Mouse (Mus musculus): ENCODE measurements at regions not wholly inside any gene's neighbourhood (a gene's known extent, or its start where the extent isn't known, plus 50 kb on each side); places are given as distances from the start of the nearest gene placed in this dataset.

DNA sequence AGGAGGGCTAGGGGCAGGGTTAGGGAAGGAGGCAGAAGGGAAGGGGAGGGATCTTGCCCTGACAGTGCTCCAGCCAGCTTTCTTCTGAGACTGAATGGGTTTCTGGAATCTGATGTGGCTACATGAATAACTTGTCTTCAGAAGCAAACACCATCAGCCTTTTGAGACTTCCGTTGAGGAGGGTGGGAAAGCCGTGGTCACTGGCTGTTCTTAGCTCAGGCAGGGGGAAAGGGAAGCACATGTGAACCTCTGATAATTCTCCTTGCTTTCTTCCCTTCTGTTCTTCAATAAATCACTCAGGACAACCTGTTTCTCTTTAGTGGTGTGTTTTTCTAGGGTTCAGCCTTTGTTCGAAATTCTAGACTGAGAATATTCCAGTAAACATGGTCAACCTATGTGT lies 148.9 kb downstream of the Bcl11a start:
- no peak overlapping the region for H3K4me3 ChIP-seq (replicated peaks)
- H3K9ac ChIP-seq: no peak overlapping the region
- no peaks in the 10 kb centered on the region for H3K9me3 ChIP-seq (replicated peaks)
- no peaks in the 10 kb centered on the region for H3K36me3 ChIP-seq
- 27% methylated on average over 3 of the region's 3 CpGs for WGBS (ENCODE audit: insufficient replicate concordance)
- H3K27ac ChIP-seq: no peak overlapping the region
- peaks cover 5% of the 10 kb centered on the region; the same call in 1 of the 2 replicates for H3K27me3 ChIP-seq
- no peak overlapping the region for H3K4me2 ChIP-seq
- DNase-seq (no peak), ATAC-seq (ENCODE audit: low read depth) (no peak)
- peaks cover 6% of the 10 kb centered on the region for H3K4me1 ChIP-seq (replicated peaks)

DNA sequence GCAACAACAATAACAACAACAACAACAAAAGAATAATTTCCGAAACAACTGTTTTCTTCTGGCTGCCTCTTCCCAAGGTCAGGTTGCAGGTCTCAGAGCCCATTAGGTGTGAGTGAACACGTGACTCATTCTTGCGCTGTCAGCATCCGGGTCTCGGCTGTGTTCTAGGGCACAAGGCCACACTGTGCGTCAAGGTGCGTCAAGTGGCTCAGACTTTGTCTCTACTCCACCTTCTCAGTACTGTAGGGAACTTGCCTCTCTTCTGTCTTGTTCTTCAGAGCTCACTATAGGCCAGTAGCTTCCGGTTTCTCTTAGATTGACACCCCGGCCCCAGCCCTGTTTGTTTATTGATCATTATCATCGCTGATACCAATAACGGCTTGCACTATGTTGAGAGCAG lies 155.5 kb downstream of the Bcl11a start:
- Histone ChIP-seq H3K27me3 (no peaks in the 10 kb centered on the region), H3K9ac (no peak overlapping the region), H3K4me3 (replicated peaks) (no peak overlapping the region), H3K4me2 (no peak overlapping the region), H3K9me3 (replicated peaks) (no peaks in the 10 kb centered on the region), H3K36me3 (no peaks in the 10 kb centered on the region), H3K27ac (no peak overlapping the region), H3K4me1 (replicated peaks) (no peaks in the 10 kb centered on the region)
- no peak for ATAC-seq (ENCODE audit: low read depth)
- no peak for DNase-seq
- WGBS (ENCODE audit: insufficient replicate concordance): 64% methylated on average over 11 of the region's 11 CpGs

DNA sequence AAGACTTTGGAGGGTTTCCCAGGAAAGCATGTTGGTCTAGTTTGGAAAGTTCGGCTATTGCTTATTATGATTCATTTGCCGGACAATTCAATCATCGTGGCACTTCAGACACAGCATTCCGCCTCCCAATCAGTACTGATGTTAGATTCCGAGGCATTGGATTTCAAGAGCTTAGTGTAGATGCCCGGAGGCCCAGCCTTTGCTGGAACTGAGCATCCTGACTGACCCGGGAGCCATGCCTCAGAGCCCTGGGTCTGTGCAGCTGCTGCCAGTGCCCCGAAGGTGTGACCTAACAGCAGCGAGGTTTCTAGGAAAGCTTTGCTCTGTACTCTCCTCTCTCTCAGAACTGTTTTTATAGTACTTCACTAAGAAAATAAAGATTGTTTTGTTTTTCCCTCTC lies 156.0 kb downstream of the Bcl11a start:
- no peak overlapping the region for H3K27ac ChIP-seq
- H3K4me3 ChIP-seq (replicated peaks): no peak overlapping the region
- WGBS (ENCODE audit: insufficient replicate concordance): 74% methylated on average over 9 of the region's 9 CpGs
- no peaks in the 10 kb centered on the region for H3K4me1 ChIP-seq (replicated peaks)
- no peak overlapping the region for H3K9ac ChIP-seq
- DNase-seq (no peak), ATAC-seq (ENCODE audit: low read depth) (no peak)
- no peaks in the 10 kb centered on the region for H3K36me3 ChIP-seq
- H3K9me3 ChIP-seq (replicated peaks): no peaks in the 10 kb centered on the region
- no peak overlapping the region for H3K4me2 ChIP-seq
- H3K27me3 ChIP-seq: no peaks in the 10 kb centered on the region

DNA sequence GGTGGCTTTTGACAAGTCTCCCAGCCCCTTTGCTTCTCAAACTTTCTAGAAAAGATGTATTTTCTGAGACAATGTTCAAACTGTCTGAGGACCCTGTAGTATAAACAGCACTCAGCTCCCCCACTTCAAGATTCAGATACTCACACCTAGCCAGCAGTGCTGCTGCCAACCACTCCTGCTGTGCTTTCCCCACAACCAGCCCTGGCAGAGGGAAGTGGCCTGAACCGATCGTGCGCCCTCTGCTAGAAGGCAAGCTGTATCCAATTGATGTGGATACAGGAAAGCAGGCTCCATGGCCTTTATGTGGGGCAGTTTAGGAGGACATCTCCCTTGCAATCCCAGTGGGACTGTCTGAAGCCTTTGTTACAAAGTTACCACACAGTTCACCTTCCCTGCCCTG lies 156.6 kb downstream of the Bcl11a start:
- Histone ChIP-seq H3K4me3 (replicated peaks) (no peak overlapping the region), H3K9me3 (replicated peaks) (no peaks in the 10 kb centered on the region), H3K27me3 (no peaks in the 10 kb centered on the region), H3K4me2 (no peak overlapping the region), H3K36me3 (no peaks in the 10 kb centered on the region), H3K27ac (no peak overlapping the region), H3K4me1 (replicated peaks) (no peaks in the 10 kb centered on the region), H3K9ac (no peak overlapping the region)
- DNase-seq (no peak), ATAC-seq (ENCODE audit: low read depth) (no peak)
- WGBS (ENCODE audit: insufficient replicate concordance): 70% methylated on average over 3 of the region's 3 CpGs

DNA sequence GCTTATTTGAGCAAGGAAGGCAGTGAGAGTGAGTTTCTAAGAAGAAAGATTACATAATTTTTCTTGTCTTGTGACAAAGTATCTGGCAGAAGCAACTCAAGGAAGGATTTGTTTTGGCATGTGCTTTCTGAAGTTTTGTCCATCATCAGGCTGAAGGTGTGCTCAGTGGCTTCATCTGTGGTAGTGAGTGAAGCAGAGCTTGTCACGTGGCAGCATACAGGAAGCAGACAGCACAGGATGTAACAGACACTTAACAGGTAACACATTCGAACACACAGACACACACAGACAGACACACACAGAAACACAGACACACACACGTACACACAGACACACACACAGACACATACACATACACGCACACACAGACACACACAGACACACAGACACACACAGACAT lies 157.5 kb downstream of the Bcl11a start:
- no peaks in the 10 kb centered on the region for H3K9me3 ChIP-seq (replicated peaks)
- H3K36me3 ChIP-seq: no peaks in the 10 kb centered on the region
- H3K27ac ChIP-seq: no peak overlapping the region
- no peak for DNase-seq
- H3K9ac ChIP-seq: no peak overlapping the region
- no peak for ATAC-seq (ENCODE audit: low read depth)
- no peak overlapping the region for H3K4me2 ChIP-seq
- 39% methylated on average over 4 of the region's 4 CpGs for WGBS (ENCODE audit: insufficient replicate concordance)
- H3K4me3 ChIP-seq (replicated peaks): no peak overlapping the region
- H3K27me3 ChIP-seq: no peaks in the 10 kb centered on the region
- H3K4me1 ChIP-seq (replicated peaks): no peaks in the 10 kb centered on the region

DNA sequence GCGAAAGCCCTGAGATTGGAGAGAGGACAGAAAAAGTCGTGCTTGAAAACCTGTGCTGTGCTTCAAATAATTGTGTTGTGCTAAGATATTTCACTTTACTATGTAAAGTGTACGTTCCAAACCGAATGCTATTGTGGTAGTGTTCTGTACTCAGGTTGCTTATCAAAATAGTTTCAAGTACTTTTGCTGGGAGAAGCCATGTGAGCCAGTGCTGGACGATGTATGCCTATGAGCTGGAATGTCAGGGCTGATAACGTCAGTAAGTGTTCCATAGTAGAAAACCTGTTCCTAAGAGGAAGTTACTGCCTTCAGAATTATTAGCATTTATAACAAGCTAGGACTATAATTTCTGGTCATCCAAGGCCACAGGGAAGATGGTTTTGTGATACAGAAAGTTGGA lies 161.8 kb downstream of the Bcl11a start:
- no peak overlapping the region for H3K27ac ChIP-seq
- no peaks in the 10 kb centered on the region for H3K36me3 ChIP-seq
- H3K27me3 ChIP-seq: no peaks in the 10 kb centered on the region
- H3K9ac ChIP-seq: no peak overlapping the region
- ATAC-seq (ENCODE audit: low read depth): no peak
- 61% methylated on average over 6 of the region's 6 CpGs for WGBS (ENCODE audit: insufficient replicate concordance)
- H3K4me2 ChIP-seq: no peak overlapping the region
- H3K9me3 ChIP-seq (replicated peaks): no peaks in the 10 kb centered on the region
- no peak for DNase-seq
- H3K4me1 ChIP-seq (replicated peaks): 0 out of 2 replicates have a peak, but pooled peaks cover 4% of the 10 kb centered on the region
- no peak overlapping the region for H3K4me3 ChIP-seq (replicated peaks)

DNA sequence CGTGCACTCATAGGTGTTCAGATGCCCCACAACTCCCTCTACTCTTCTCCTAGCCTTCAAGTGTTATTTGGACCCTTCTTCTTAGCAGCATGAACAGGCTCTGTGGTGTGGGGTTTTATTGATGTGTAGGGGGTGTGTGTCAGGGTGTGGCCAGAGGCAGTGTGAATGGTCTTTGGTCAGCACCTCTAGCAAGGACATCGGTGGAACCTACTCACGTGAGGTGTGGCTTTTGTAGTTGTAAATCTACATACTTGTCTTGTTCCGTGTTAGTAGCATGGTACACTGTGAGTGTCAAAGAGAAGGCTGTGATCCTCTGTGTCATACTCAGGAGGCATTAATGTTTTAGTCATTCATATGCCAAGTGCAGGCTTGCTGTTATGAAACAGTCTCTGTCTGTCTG lies 164.2 kb downstream of the Bcl11a start:
- no peaks in the 10 kb centered on the region for H3K36me3 ChIP-seq
- no peak overlapping the region for H3K4me2 ChIP-seq
- H3K27me3 ChIP-seq: no peaks in the 10 kb centered on the region
- no peak for DNase-seq
- no peak for ATAC-seq (ENCODE audit: low read depth)
- no peak overlapping the region for H3K4me3 ChIP-seq (replicated peaks)
- H3K9me3 ChIP-seq (replicated peaks): no peaks in the 10 kb centered on the region
- H3K4me1 ChIP-seq (replicated peaks): 0 out of 2 replicates have a peak, but pooled peaks cover 4% of the 10 kb centered on the region
- H3K27ac ChIP-seq: no peak overlapping the region
- no peak overlapping the region for H3K9ac ChIP-seq
- 47% methylated on average over 4 of the region's 4 CpGs for WGBS (ENCODE audit: insufficient replicate concordance)

DNA sequence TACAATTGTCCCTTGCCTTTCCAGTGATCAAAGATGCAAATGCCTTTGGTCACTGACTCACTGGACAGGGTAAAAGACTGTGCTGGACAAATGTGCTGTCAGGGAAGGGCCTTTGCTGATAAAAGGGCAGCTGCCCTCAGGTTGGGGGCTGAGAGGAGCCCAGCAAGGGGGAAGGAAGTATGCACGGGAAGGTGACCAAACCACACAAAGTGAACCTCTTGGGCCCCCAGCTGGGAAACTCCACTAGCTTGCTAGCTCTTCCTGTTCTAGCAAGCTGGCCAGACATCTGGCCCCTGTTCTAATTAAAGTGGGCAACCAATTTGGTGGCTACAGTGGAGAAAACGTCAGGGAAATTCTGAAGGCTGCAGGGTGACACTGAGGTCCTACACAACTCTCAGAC lies 165.0 kb downstream of the Bcl11a start:
- no peaks in the 10 kb centered on the region for H3K9me3 ChIP-seq (replicated peaks)
- H3K9ac ChIP-seq: no peak overlapping the region
- ATAC-seq (ENCODE audit: low read depth) (no peak), DNase-seq (no peak)
- H3K4me2 ChIP-seq: no peak overlapping the region
- H3K27me3 ChIP-seq: no peaks in the 10 kb centered on the region
- H3K4me3 ChIP-seq (replicated peaks): no peak overlapping the region
- no peaks in the 10 kb centered on the region for H3K36me3 ChIP-seq
- H3K4me1 ChIP-seq (replicated peaks): 0 out of 2 replicates have a peak, but pooled peaks cover 4% of the 10 kb centered on the region
- H3K27ac ChIP-seq: no peak overlapping the region
- WGBS (ENCODE audit: insufficient replicate concordance): 0% methylated on average over 2 of the region's 2 CpGs

DNA sequence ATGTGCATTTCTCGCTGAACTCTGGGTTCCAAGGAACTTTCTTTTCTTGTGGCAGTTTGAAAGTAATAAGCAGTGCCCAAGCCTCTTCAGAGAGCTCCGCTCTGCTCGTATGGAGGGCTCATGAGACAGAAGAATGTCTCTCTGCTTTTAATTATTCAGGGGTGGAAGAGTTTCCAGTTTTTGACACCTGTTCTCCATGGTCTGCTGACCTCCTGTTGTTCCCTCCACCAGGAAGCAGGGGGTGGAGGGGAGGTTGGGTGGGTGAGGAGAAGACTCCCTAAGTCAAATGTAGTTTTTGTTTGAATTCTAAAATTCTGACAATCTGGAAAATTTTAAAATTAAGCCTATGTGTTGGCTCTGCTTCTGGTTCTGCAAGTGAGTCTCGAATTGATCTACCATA lies 167.5 kb downstream of the Bcl11a start:
- ATAC-seq (ENCODE audit: low read depth) (no peak), DNase-seq (no peak)
- 62% methylated on average over 4 of the region's 4 CpGs for WGBS (ENCODE audit: insufficient replicate concordance)
- Histone ChIP-seq H3K4me2 (no peak overlapping the region), H3K4me1 (replicated peaks) (0 out of 2 replicates have a peak, but pooled peaks cover 4% of the 10 kb centered on the region), H3K27ac (no peak overlapping the region), H3K9ac (no peak overlapping the region), H3K36me3 (no peaks in the 10 kb centered on the region), H3K4me3 (replicated peaks) (no peak overlapping the region), H3K9me3 (replicated peaks) (no peaks in the 10 kb centered on the region), H3K27me3 (no peaks in the 10 kb centered on the region)

DNA sequence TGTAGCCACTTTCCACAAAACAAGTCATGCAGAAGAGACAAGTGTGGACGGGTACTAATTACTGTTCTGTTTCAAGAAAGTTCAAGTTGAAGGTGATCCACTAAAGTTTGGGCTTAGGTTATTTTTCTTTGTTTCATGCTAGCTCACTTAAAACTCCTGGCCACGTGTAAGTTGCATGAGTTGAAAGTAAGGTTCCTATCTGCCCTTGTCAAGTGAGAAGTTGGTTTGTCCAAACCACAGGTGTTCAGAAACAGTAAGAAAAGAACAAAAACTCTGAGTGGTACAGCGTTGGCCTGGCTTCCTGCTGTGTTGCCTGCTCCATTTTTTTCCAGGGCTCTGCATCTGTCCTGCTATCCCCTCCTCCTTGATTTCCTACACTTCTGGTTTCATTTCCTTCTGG lies 168.5 kb downstream of the Bcl11a start:
- Histone ChIP-seq H3K4me2 (no peak overlapping the region), H3K36me3 (no peaks in the 10 kb centered on the region), H3K9ac (no peak overlapping the region), H3K27me3 (no peaks in the 10 kb centered on the region), H3K4me1 (replicated peaks) (0 out of 2 replicates have a peak, but pooled peaks cover 4% of the 10 kb centered on the region), H3K9me3 (replicated peaks) (no peaks in the 10 kb centered on the region), H3K4me3 (replicated peaks) (no peak overlapping the region), H3K27ac (no peak overlapping the region)
- no peak for ATAC-seq (ENCODE audit: low read depth)
- WGBS (ENCODE audit: insufficient replicate concordance): 51% methylated on average over 3 of the region's 3 CpGs
- no peak for DNase-seq

DNA sequence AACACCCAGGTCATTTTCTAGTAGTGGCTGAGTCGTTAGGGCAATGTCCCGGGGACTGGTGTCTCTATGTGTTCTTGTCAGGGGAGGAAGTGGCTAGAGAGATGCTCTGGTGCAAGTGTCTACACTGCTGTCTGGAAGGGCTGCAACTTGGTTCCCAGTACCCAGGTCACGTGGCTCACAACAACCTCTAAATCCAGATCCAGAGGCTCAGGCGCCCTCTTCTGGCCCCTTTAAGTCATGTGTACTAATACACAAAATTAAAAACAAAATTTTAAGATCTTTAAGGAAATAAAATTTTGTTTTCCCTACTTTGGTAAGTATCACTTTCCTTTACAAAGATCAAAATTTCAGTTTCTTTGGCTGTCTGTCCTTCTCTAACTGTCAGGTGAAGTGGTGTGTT lies 169.4 kb downstream of the Bcl11a start:
- H3K4me2 ChIP-seq: no peak overlapping the region
- ATAC-seq (ENCODE audit: low read depth) (no peak), DNase-seq (no peak)

DNA sequence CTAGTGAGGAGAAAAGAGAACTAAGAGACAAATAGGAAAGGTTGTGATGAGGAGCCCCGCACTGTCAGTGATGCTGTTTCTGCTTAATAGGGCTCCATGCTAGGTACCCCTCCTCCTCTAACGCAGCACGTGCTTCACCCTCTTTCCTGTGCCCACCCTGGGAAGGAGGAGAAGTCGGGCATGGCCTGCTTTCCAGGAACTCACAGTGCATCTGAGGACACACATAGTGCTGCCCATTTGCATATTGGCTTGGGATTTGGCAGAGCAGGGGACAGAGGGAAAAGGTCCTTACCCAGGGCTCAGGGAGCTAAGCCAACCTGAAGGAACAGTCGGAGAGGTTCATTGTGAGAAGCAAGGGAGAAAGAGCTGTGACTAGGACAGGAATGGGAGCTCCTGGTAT lies 173.7 kb downstream of the Bcl11a start:
- no peak for DNase-seq

More for the DNA sequence above, 169.4 kb downstream of the Bcl11a start:
- Histone ChIP-seq H3K27ac (no peak overlapping the region), H3K4me3 (replicated peaks) (no peak overlapping the region), H3K9ac (no peak overlapping the region), H3K27me3 (no peaks in the 10 kb centered on the region), H3K9me3 (replicated peaks) (no peaks in the 10 kb centered on the region), H3K36me3 (no peaks in the 10 kb centered on the region), H3K4me1 (replicated peaks) (0 out of 2 replicates have a peak, but pooled peaks cover 4% of the 10 kb centered on the region)
- 76% methylated on average over 4 of the region's 4 CpGs for WGBS (ENCODE audit: insufficient replicate concordance)

More for the DNA sequence above, 173.7 kb downstream of the Bcl11a start:
- H3K4me3 ChIP-seq (replicated peaks): no peak overlapping the region
- H3K36me3 ChIP-seq: no peaks in the 10 kb centered on the region
- H3K27ac ChIP-seq: no peak overlapping the region
- no peaks in the 10 kb centered on the region for H3K9me3 ChIP-seq (replicated peaks)
- no peak overlapping the region for H3K4me2 ChIP-seq
- H3K4me1 ChIP-seq (replicated peaks): no peaks in the 10 kb centered on the region
- H3K27me3 ChIP-seq: no peaks in the 10 kb centered on the region
- 47% methylated on average over 5 of the region's 5 CpGs for whole genome bisulfite sequencing (ENCODE audit: insufficient replicate concordance)
- H3K9ac ChIP-seq: no peak overlapping the region
- no peak for ATAC-seq (ENCODE audit: low read depth)
